Mouse (Mus musculus) layer of hippocampus, adult 2 months (tissue): ENCODE data around the gene Rims3. TPM values are rescaled to one million over a fixed set of nuclear protein-coding genes. Genes with fewer than 3 reads are reported as not detected.

Experiments
- DNase-seq, 2 experiments: peaks; one replicate each; pipeline ENCODE4 v3.0.0; 2022; ENCODE audit warnings: low spot score in 2 of 2
- H3K27ac ChIP-seq: fragments of 200-600 bp; 2 replicates; pipeline ENCODE4 v1.8.1; 2022
- H3K4me3 ChIP-seq: fragments of 200-600 bp; 2 replicates; pipeline ENCODE4 v1.8.1; 2022; ENCODE audit warnings: mild to moderate bottlenecking
- CTCF ChIP-seq: fragments of 200-600 bp; conservative IDR thresholded peaks from 2 replicates; pipeline ENCODE4 v1.8.1; 2022; ENCODE audit warnings: antibody characterized with exemption, mild to moderate bottlenecking, moderate library complexity
- microRNA-seq, 2 experiments: library from miRNA; unstranded; fragments of <30 nt; microRNA quantifications; one replicate each; pipeline ENCODE4 v1.2.0; 2021
- total RNA-seq, 2 experiments: library from RNA; stranded (reverse); gene quantifications; 2 replicates each; pipeline ENCODE4 v1.2.3; 2021

The Rims3 gene
- total RNA-seq, 2 experiments from 2014 or later = 25.9 to 30.0 TPM

GRCm38 (mm10) chr4:120911086-120911485, 56.5 kb downstream of the Rims3 start:
- no peak for TF ChIP-seq CTCF
- no peak for DNase-seq
- Histone ChIP-seq H3K27ac (no peak overlapping the region), H3K4me3 (no peak overlapping the region)

GRCm38 (mm10) chr4:120912866-120913265, 58.2 kb downstream of the Rims3 start:
- Histone ChIP-seq H3K27ac (no peak overlapping the region), H3K4me3 (no peak overlapping the region)
- DNase-seq = no peak
- TF ChIP-seq CTCF = no peak

- TF ChIP-seq CTCF = no peak
- no peak overlapping the region for H3K27ac ChIP-seq
- no peak for DNase-seq
- H3K4me3 ChIP-seq = no peak overlapping the region
Observed at GRCm38 (mm10) chr4:120913443-120913842, 58.8 kb downstream of the Rims3 start.

- no peak for DNase-seq
- Histone ChIP-seq H3K4me3 (no peak overlapping the region), H3K27ac (no peak overlapping the region)
- TF ChIP-seq CTCF = no peak
Observed at GRCm38 (mm10) chr4:120913861-120914260, 59.2 kb downstream of the Rims3 start.

- Histone ChIP-seq H3K4me3 (no peak overlapping the region), H3K27ac (no peak overlapping the region)
- DNase-seq = no peak
- no peak for TF ChIP-seq CTCF
Observed at GRCm38 (mm10) chr4:120914501-120914900, 59.9 kb downstream of the Rims3 start.

- TF ChIP-seq CTCF = no peak
- DNase-seq = no peak
- Histone ChIP-seq H3K4me3 (no peak overlapping the region), H3K27ac (no peak overlapping the region)
Observed at GRCm38 (mm10) chr4:120921461-120921860, 66.8 kb downstream of the Rims3 start.

- DNase-seq = peak; percentile 91 to 92
- Histone ChIP-seq H3K27ac (peak within 1 kb of the TSS; percentile 98), H3K4me3 (peak within 1 kb of the TSS; percentile 86)
- no peak for TF ChIP-seq CTCF
Observed at GRCm38 (mm10) chr4:120924554-120925299, 70.1 kb downstream of the Rims3 start, which contains the start of gene Exo5. TSS of gene Exo5 (minus strand) at chr4:120925017.

GRCm38 (mm10) chr4:120925386-120925785, 70.8 kb downstream of the Rims3 start:
- TF ChIP-seq CTCF = peak; percentile 60
- Histone ChIP-seq H3K4me3 (peak overlapping the region; percentile 86), H3K27ac (peak overlapping the region; percentile 98)
- peak; percentile 13 to 17 for DNase-seq

- Histone ChIP-seq H3K27ac (no peak overlapping the region), H3K4me3 (no peak overlapping the region)
- TF ChIP-seq CTCF = peak; percentile 42
- DNase-seq = no peak
Observed at GRCm38 (mm10) chr4:120928686-120929085, 74.1 kb downstream of the Rims3 start.

- TF ChIP-seq CTCF = no peak
- Histone ChIP-seq H3K4me3 (no peak overlapping the region), H3K27ac (no peak overlapping the region)
- DNase-seq = no peak
Observed at GRCm38 (mm10) chr4:120930736-120931135, 76.1 kb downstream of the Rims3 start.

GRCm38 (mm10) chr4:120935006-120935405, 80.4 kb downstream of the Rims3 start:
- no peak for TF ChIP-seq CTCF
- H3K27ac ChIP-seq = no peak overlapping the region
- DNase-seq = no peak
- H3K4me3 ChIP-seq = no peak overlapping the region

Small RNA genes lying within 50 kb of the gene (microRNA-seq; reads per million reads assigned to microRNA genes)
- 0 reads per million in 2 experiments for gene Gm23936

Other genes starting within 250 kb of the Rims3 start
- 1 to 10 TPM; 2.0 TPM for gene Cited4, start 188.2 kb upstream of the Rims3 start, total RNA-seq
- 1 to 10 TPM; 4.2 to 4.3 TPM for gene Kcnq4, start 106.2 kb upstream of the Rims3 start, total RNA-seq
- 10 to 100 TPM; 46.4 to 47.1 TPM for gene Nfyc, start 23.2 kb upstream of the Rims3 start, total RNA-seq
- 10 to 100 TPM in 1 of 2 experiments, 1 to 10 TPM in 1; 9.4 to 12.6 TPM for gene Exo5, start 70.2 kb downstream of the Rims3 start, total RNA-seq
- gene Zfp69, start 96.9 kb downstream of the Rims3 start, total RNA-seq = 1 to 10 TPM; 1.5 to 1.7 TPM
- 100 to 1,000 TPM; 152 to 166 TPM for gene Smap2, start 162.4 kb downstream of the Rims3 start, total RNA-seq
- gene Col9a2, start 184.6 kb downstream of the Rims3 start, total RNA-seq = 1 to 10 TPM; 2.8 to 5.0 TPM
- 10 to 100 TPM; 22.3 to 23.0 TPM for gene Zmpste24, start 243.4 kb downstream of the Rims3 start, total RNA-seq